Mouse (Mus musculus): ENCODE results near the gene Hist1h3c. TPM values are rescaled to one million over a fixed set of nuclear protein-coding genes. Genes with fewer than 3 reads are reported as not detected.
A peak's percentile ranks its signal among the peaks of the same experiment; 100 is the strongest.
"Not testable (repeated sequence)": the region's sequence is repeated elsewhere in the genome, so short reads cannot be mapped to it uniquely, and the experiment has no call there.

The Hist1h3c gene
- polyA plus RNA-seq, 1 experiment from 2014 or later, result 2.7 TPM

DNA sequence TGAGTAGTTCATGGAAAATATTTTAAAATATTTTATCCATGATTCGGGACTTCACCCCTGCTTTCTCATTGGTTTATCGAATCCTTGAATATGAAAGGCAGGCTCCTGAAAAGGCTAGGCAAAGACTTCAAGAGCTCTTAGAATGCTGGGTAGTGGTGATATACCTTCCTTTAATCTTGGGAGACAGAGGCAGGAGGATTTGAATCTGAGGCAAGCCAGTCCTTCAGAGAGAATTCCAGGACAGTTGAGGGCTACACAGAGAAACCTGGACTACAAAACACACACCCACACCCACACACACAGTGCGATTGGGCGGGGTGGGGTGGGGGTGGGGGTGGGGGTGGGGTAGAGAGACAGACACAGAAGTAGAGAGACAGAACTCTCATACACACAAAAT is 2.5 kb upstream of the Hist1h3c start:
- H3K27me3 ChIP-seq (ENCODE audit: control insufficient read depth, insufficient read depth, low read length), result no peaks in the 10 kb centered on the region

DNA sequence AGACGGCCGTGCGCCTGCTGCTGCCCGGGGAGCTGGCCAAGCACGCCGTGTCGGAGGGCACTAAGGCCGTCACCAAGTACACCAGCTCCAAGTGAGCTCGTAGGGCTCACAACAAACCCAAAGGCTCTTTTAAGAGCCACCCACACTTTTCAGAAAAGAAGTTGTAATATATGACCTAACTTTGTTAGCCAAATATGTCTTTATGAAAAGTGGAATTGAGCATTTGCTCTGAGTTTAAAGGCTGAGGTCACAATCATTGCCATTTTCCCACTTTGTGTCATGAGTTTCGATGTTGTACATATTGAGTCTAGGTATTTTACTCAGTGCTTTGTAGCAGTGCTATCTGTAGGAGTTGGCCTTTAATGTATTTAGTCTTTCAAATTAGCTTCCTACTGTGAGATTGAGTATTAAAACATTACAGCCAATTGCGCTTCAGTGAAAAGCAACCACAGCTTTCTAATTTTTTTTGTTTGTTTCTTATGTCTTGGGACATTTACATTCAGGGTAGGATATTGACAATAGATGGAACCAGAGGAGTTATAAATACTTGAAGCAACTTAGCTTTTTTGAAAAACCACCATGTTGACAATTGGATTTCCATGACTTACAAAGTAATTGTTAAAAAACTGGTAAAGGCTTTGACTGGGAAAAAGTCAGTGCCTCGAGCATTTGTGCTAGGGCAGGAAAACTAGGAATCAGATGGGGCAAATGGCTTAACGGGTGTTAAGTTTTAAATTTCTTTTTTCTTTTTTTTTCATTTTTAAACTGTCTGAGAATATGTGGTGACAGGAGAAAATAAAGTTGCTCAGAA is 1.9 kb upstream of the Hist1h3c start:
- Histone ChIP-seq H3K27me3 (ENCODE audit: control insufficient read depth, insufficient read depth, low read length) (no peaks in the 10 kb centered on the region), H3K9ac (ENCODE audit: low read length) (peak overlapping the region; percentile 67), H3K4me1 (ENCODE audit: control insufficient read depth in 2 of 2, insufficient read depth in 2 of 2, low read length in 2 of 2) (peaks cover 0 to 24% of the 10 kb centered on the region in 2 experiments; a peak in 2 of 4 replicates), H3K4me3 (ENCODE audit: control insufficient read depth in 1 of 2, insufficient read depth in 1 of 2, low read depth in 1 of 2, low read length in 2 of 2) (peak overlapping the region; percentile 32 to 38), H3K9me3 (ENCODE audit: control insufficient read depth, low read length) (no peaks in the 10 kb centered on the region), H3K27ac (replicated peaks in 1 of 2; ENCODE audit: control insufficient read depth in 1 of 2, insufficient read depth in 1 of 2, low read depth in 2 of 2, low read length in 2 of 2) (peak overlapping the region; percentile 92 to 99), H3K4me2 (ENCODE audit: low read length) (peak overlapping the region; percentile 77), H3K36me3 (ENCODE audit: control insufficient read depth, insufficient read depth, low read length) (no peaks in the 10 kb centered on the region)
- 7% methylated on average over 11 of the region's 13 CpGs for WGBS
- no peak for ATAC-seq (ENCODE audit: insufficient number of reproducible peaks, insufficient read depth, low FRiP score, low read depth)

More for the DNA sequence above, 2.5 kb upstream of the Hist1h3c start:
- no peaks in the 10 kb centered on the region for H3K36me3 ChIP-seq (ENCODE audit: control insufficient read depth, insufficient read depth, low read length)
- 8% methylated on average over 4 of the region's 4 CpGs for WGBS
- peak overlapping the region; percentile 49 to 99; a peak in 3 of 4 replicates for H3K27ac ChIP-seq (replicated peaks in 1 of 2; ENCODE audit: control insufficient read depth in 1 of 2, insufficient read depth in 1 of 2, low read depth in 2 of 2, low read length in 2 of 2)
- peak overlapping the region; percentile 67 for H3K9ac ChIP-seq (ENCODE audit: low read length)
- peak overlapping the region; percentile 77 for H3K4me2 ChIP-seq (ENCODE audit: low read length)
- H3K9me3 ChIP-seq (ENCODE audit: control insufficient read depth, low read length), result no peaks in the 10 kb centered on the region
- no peak for ATAC-seq (ENCODE audit: insufficient number of reproducible peaks, insufficient read depth, low FRiP score, low read depth)
- no peak overlapping the region; a peak in 1 of 4 replicates for H3K4me3 ChIP-seq (ENCODE audit: control insufficient read depth in 1 of 2, insufficient read depth in 1 of 2, low read depth in 1 of 2, low read length in 2 of 2)
- H3K4me1 ChIP-seq (ENCODE audit: control insufficient read depth in 2 of 2, insufficient read depth in 2 of 2, low read length in 2 of 2), result peaks cover 0 to 27% of the 10 kb centered on the region in 2 experiments; a peak in 2 of 4 replicates

DNA sequence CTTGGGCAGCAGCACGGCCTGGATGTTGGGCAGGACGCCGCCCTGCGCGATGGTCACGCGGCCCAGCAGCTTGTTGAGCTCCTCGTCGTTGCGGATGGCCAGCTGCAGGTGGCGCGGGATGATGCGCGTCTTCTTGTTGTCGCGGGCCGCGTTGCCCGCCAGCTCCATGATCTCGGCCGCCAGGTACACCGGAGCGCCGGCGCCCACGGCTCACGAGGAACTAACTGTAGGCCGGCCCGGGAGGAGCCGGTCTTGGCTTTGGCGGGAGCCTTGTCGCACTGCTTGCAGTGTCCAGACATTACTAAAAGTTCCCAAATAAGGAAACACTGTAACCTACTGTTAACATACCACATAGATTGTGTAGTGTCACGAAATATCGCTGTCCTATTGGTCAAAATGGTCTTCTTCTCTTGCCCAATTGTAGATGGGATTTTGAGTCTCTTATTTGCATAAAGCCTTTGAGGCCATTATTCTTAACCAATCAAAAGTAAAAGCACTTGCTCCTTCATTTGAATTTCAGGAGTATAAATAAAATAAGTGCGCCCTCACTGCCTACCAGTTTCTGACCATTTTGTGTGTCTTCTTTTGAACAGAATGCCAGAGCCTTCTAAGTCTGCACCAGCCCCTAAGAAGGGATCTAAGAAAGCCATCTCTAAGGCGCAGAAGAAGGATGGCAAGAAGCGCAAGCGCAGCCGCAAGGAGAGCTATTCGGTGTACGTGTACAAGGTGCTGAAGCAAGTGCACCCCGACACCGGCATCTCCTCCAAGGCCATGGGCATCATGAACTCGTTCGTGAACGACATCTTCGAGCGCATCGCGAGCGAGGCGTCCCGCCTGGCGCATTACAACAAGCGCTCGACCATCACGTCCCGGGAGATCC is 1.0 kb upstream of the Hist1h3c start, which contains the start of gene Hist1h2bb:
Gene Hist1h2bb, plus strand, starts transcription at position 534 of the 880 bp plus-strand sequence.
- ATAC-seq (ENCODE audit: insufficient number of reproducible peaks, insufficient read depth, low FRiP score, low read depth), result peak; percentile 87
- peak within 1 kb of the TSS; percentile 81 for H3K9ac ChIP-seq (ENCODE audit: low read length)
- not testable (repeated sequence) for H3K36me3 ChIP-seq (ENCODE audit: control insufficient read depth, insufficient read depth, low read length); H3K27me3 ChIP-seq (ENCODE audit: control insufficient read depth, insufficient read depth, low read length); H3K9me3 ChIP-seq (ENCODE audit: control insufficient read depth, low read length)
- H3K4me3 ChIP-seq (ENCODE audit: control insufficient read depth in 1 of 2, insufficient read depth in 1 of 2, low read depth in 1 of 2, low read length in 2 of 2), result peak within 1 kb of the TSS; percentile 38 to 60
- peaks cover 0 to 25% of the 10 kb centered on the region in 2 experiments; a peak in 2 of 4 replicates for H3K4me1 ChIP-seq (ENCODE audit: control insufficient read depth in 2 of 2, insufficient read depth in 2 of 2, low read length in 2 of 2)
- peak within 1 kb of the TSS; percentile 77 for H3K4me2 ChIP-seq (ENCODE audit: low read length)
- peak within 1 kb of the TSS; percentile 99 to 100 for H3K27ac ChIP-seq (replicated peaks in 1 of 2; ENCODE audit: control insufficient read depth in 1 of 2, insufficient read depth in 1 of 2, low read depth in 2 of 2, low read length in 2 of 2)
- under 1% methylated on average over 39 of the region's 58 CpGs for WGBS

DNA sequence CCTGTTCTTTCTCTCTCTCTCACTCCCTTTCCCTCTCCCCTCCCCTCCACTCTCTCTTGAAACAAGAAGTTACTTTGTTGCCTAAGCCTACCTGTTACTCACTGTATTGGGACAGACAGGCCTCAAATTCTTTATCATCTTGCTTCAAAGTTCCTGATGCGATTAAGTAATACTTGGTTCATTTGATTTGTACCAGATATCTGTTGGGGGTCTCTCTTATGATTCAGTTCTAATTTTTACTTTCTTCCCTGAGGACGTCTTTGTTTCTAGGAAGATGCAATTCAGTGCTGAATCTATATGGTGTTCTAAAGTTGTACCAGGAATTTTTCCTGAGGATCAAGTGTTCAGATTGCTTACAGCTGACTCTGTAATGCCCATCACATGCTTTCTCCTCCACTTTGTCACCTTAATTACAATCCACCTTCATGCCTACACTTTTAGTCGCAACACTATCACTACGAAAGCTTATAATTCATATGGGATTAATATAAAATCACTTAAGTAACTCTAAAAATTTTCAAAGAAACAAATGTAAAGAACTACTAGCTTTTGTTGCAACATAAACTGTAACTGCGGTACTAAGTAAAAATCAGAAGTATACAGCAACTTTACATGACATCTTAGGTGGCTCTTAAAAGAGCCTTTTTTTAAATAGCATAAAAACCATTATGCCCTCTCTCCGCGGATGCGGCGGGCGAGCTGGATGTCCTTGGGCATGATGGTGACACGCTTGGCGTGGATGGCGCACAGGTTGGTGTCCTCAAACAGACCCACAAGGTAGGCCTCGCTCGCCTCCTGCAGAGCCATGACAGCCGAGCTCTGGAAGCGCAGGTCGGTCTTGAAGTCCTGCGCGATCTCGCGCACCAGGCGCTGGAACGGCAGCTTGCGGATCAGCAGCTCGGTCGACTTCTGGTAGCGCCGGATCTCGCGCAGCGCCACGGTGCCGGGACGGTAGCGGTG is 701 bp downstream of the Hist1h3c start:
- H3K9me3 ChIP-seq (ENCODE audit: control insufficient read depth, low read length), result no peaks in the 10 kb centered on the region
- H3K4me1 ChIP-seq (ENCODE audit: control insufficient read depth in 2 of 2, insufficient read depth in 2 of 2, low read length in 2 of 2), result peaks cover 0 to 32% of the 10 kb centered on the region in 2 experiments; a peak in 2 of 4 replicates
- ATAC-seq (ENCODE audit: insufficient number of reproducible peaks, insufficient read depth, low FRiP score, low read depth), result no peak
- H3K27ac ChIP-seq (replicated peaks in 1 of 2; ENCODE audit: control insufficient read depth in 1 of 2, insufficient read depth in 1 of 2, low read depth in 2 of 2, low read length in 2 of 2), result peak overlapping the region; percentile 70 to 99
- peak overlapping the region; percentile 77 for H3K4me2 ChIP-seq (ENCODE audit: low read length)
- H3K9ac ChIP-seq (ENCODE audit: low read length), result peak overlapping the region; percentile 74
- WGBS, result 2% methylated on average over 13 of the region's 36 CpGs
- peak overlapping the region; percentile 38 to 51 for H3K4me3 ChIP-seq (ENCODE audit: control insufficient read depth in 1 of 2, insufficient read depth in 1 of 2, low read depth in 1 of 2, low read length in 2 of 2)
- no peaks in the 10 kb centered on the region for H3K27me3 ChIP-seq (ENCODE audit: control insufficient read depth, insufficient read depth, low read length)
- no peaks in the 10 kb centered on the region for H3K36me3 ChIP-seq (ENCODE audit: control insufficient read depth, insufficient read depth, low read length)

DNA sequence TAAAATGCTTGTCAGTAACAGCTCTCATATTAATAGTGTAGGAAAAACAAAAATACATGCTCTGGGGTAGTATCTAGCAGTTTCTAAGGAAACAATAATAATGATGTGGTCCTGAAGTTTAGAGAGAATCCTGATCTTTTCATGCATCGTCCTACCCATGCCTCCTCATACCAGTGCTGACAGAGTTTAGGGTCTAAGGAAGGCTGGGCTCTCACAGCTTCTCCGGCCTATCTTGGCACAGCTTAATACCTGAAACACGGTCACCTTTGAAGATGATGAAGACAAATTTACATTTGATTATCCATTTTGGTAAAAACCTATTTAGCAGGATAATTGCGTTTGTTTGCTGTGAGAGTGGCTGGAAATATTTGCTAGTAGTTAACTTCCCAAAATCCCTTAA is 1.4 kb downstream of the Hist1h3c start:
- Histone ChIP-seq H3K4me1 (ENCODE audit: control insufficient read depth in 2 of 2, insufficient read depth in 2 of 2, low read length in 2 of 2) (peaks cover 0 to 32% of the 10 kb centered on the region in 2 experiments; a peak in 2 of 4 replicates), H3K9ac (ENCODE audit: low read length) (peak overlapping the region; percentile 74), H3K36me3 (ENCODE audit: control insufficient read depth, insufficient read depth, low read length) (no peaks in the 10 kb centered on the region), H3K9me3 (ENCODE audit: control insufficient read depth, low read length) (no peaks in the 10 kb centered on the region), H3K4me2 (ENCODE audit: low read length) (peak overlapping the region; percentile 77), H3K27ac (replicated peaks in 1 of 2; ENCODE audit: control insufficient read depth in 1 of 2, insufficient read depth in 1 of 2, low read depth in 2 of 2, low read length in 2 of 2) (peak overlapping the region in 1 of 2 experiments; percentile 99; a peak in 1 of 4 replicates), H3K4me3 (ENCODE audit: control insufficient read depth in 1 of 2, insufficient read depth in 1 of 2, low read depth in 1 of 2, low read length in 2 of 2) (peak overlapping the region in 1 of 2 experiments; percentile 38; a peak in 2 of 4 replicates), H3K27me3 (ENCODE audit: control insufficient read depth, insufficient read depth, low read length) (no peaks in the 10 kb centered on the region)
- WGBS, result 48% methylated on average over 4 of the region's 4 CpGs
- no peak for ATAC-seq (ENCODE audit: insufficient number of reproducible peaks, insufficient read depth, low FRiP score, low read depth)

DNA sequence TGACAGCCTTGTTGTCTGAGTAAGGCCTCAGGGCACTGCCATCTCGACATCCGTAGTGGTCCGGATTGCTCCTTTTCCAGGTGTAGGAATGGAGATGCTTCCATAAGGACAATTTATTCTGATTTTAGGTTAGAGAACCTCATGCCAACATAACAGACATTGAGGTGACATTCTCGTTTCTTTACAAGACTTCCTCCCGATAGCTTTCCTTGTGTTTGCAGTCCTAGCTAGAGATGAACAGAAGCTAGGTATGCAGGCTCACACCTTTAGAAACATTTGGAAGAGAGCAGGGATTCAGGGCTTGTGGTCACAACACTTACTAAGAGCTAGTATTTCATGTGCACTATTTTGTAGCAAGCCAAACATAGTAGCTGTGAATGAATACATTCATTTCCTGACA is 2.2 kb downstream of the Hist1h3c start:
- Histone ChIP-seq H3K9ac (ENCODE audit: low read length) (no peak overlapping the region), H3K36me3 (ENCODE audit: control insufficient read depth, insufficient read depth, low read length) (no peaks in the 10 kb centered on the region), H3K9me3 (ENCODE audit: control insufficient read depth, low read length) (no peaks in the 10 kb centered on the region), H3K27ac (replicated peaks in 1 of 2; ENCODE audit: control insufficient read depth in 1 of 2, insufficient read depth in 1 of 2, low read depth in 2 of 2, low read length in 2 of 2) (no peak overlapping the region; a peak in 1 of 4 replicates), H3K27me3 (ENCODE audit: control insufficient read depth, insufficient read depth, low read length) (no peaks in the 10 kb centered on the region), H3K4me2 (ENCODE audit: low read length) (no peak overlapping the region), H3K4me3 (ENCODE audit: control insufficient read depth in 1 of 2, insufficient read depth in 1 of 2, low read depth in 1 of 2, low read length in 2 of 2) (no peak overlapping the region), H3K4me1 (ENCODE audit: control insufficient read depth in 2 of 2, insufficient read depth in 2 of 2, low read length in 2 of 2) (peaks cover 0 to 31% of the 10 kb centered on the region in 2 experiments; a peak in 2 of 4 replicates)
- no peak for ATAC-seq (ENCODE audit: insufficient number of reproducible peaks, insufficient read depth, low FRiP score, low read depth)
- WGBS, result 83% methylated on average over 5 of the region's 5 CpGs

Measured in heart, embryonic 14.5 days (tissue).